Mouse (Mus musculus): ENCODE measurements around the gene Ube2r2. TPM values are rescaled to one million over a fixed set of nuclear protein-coding genes. Genes with fewer than 3 reads are reported as not detected.

Gene Ube2r2
- polyA plus RNA-seq, 1 experiment from 2014 or later, result 67.0 TPM

GRCm38 (mm10) chr4:41124180-41124951, 11.2 kb upstream of the Ube2r2 start, which contains the start of gene Nol6:
Nol6 (minus strand) TSS chr4:41124455.
- Histone ChIP-seq H3K9ac (peak within 1 kb of the TSS; percentile 52), H3K4me1 (peaks cover 4% of the 10 kb centered on the region), H3K36me3 (peaks cover 28% of the 10 kb centered on the region), H3K4me3 (replicated peaks) (peak within 1 kb of the TSS; percentile 77), H3K9me3 (no peaks in the 10 kb centered on the region), H3K4me2 (peak within 1 kb of the TSS; percentile 75), H3K27ac (0 out of 2 replicates have a peak within 1 kb of the TSS, but pooled peaks have one; percentile 31), H3K27me3 (replicated peaks) (no peaks in the 10 kb centered on the region)
- 3% methylated on average over 28 of the region's 29 CpGs for WGBS
- peak; percentile 100 for ATAC-seq (ENCODE audit: insufficient read depth, low FRiP score, low read depth)

- WGBS, result 7% methylated on average over 2 of the region's 2 CpGs
- Histone ChIP-seq H3K36me3 (no peaks in the 10 kb centered on the region), H3K4me2 (no peak overlapping the region), H3K4me3 (replicated peaks) (no peak overlapping the region), H3K27me3 (replicated peaks) (no peaks in the 10 kb centered on the region), H3K9ac (no peak overlapping the region), H3K9me3 (no peaks in the 10 kb centered on the region), H3K27ac (no peak overlapping the region), H3K4me1 (no peaks in the 10 kb centered on the region)
- ATAC-seq (ENCODE audit: insufficient read depth, low FRiP score, low read depth), result peak; percentile 87
These were observed 6.1 kb upstream of the Ube2r2 start for GRCm38 (mm10) chr4:41129406-41129805.

GRCm38 (mm10) chr4:41129836-41130235, 5.7 kb upstream of the Ube2r2 start:
- Histone ChIP-seq H3K9me3 (no peaks in the 10 kb centered on the region), H3K27ac (no peak overlapping the region)

GRCm38 (mm10) chr4:41132471-41132870, 3.1 kb upstream of the Ube2r2 start:
- no peak for ATAC-seq (ENCODE audit: insufficient read depth, low FRiP score, low read depth)
- Histone ChIP-seq H3K4me2 (no peak overlapping the region), H3K27ac (no peak overlapping the region), H3K4me3 (replicated peaks) (no peak overlapping the region), H3K27me3 (replicated peaks) (no peaks in the 10 kb centered on the region), H3K36me3 (no peaks in the 10 kb centered on the region), H3K9ac (no peak overlapping the region), H3K4me1 (no peaks in the 10 kb centered on the region), H3K9me3 (no peaks in the 10 kb centered on the region)
- WGBS, result 75% methylated on average over 6 of the region's 6 CpGs

More at GRCm38 (mm10) chr4:41129836-41130235, 5.7 kb upstream of the Ube2r2 start:
- Histone ChIP-seq H3K4me2 (no peak overlapping the region), H3K27me3 (replicated peaks) (no peaks in the 10 kb centered on the region), H3K36me3 (no peaks in the 10 kb centered on the region), H3K4me3 (replicated peaks) (no peak overlapping the region), H3K4me1 (no peaks in the 10 kb centered on the region), H3K9ac (no peak overlapping the region)
- peak; percentile 78; the same call in 1 of the 2 replicates for ATAC-seq (ENCODE audit: insufficient read depth, low FRiP score, low read depth)
- 84% methylated on average over 3 of the region's 3 CpGs for WGBS

- ATAC-seq (ENCODE audit: insufficient read depth, low FRiP score, low read depth), result no peak
- no peaks in the 10 kb centered on the region for H3K27me3 ChIP-seq (replicated peaks)
- no peaks in the 10 kb centered on the region for H3K36me3 ChIP-seq
- H3K4me1 ChIP-seq, result no peaks in the 10 kb centered on the region
- H3K9me3 ChIP-seq, result no peaks in the 10 kb centered on the region
- no peak overlapping the region for H3K4me3 ChIP-seq (replicated peaks)
- peak overlapping the region; percentile 98; the same call in 1 of the 2 replicates for H3K27ac ChIP-seq
- WGBS, result 75% methylated on average over 6 of the region's 6 CpGs
- H3K4me2 ChIP-seq, result no peak overlapping the region
- H3K9ac ChIP-seq, result no peak overlapping the region
These were observed 1.8 kb upstream of the Ube2r2 start for GRCm38 (mm10) chr4:41133529-41134291.

- H3K4me3 ChIP-seq (replicated peaks), result peak overlapping the region; percentile 93
- H3K4me1 ChIP-seq, result no peaks in the 10 kb centered on the region
- H3K9me3 ChIP-seq, result no peaks in the 10 kb centered on the region
- ATAC-seq (ENCODE audit: insufficient read depth, low FRiP score, low read depth), result peak; percentile 94
- H3K27ac ChIP-seq, result peak overlapping the region; percentile 98
- peak overlapping the region; percentile 75 for H3K4me2 ChIP-seq
- peak overlapping the region; percentile 97 for H3K9ac ChIP-seq
- no peaks in the 10 kb centered on the region for H3K27me3 ChIP-seq (replicated peaks)
- 2% methylated on average over 24 of the region's 70 CpGs for WGBS
- no peaks in the 10 kb centered on the region for H3K36me3 ChIP-seq
These were observed 420 bp upstream of the Ube2r2 start for GRCm38 (mm10) chr4:41134935-41135710.

GRCm38 (mm10) chr4:41136454-41136805, 887 bp downstream of the Ube2r2 start:
- Histone ChIP-seq H3K36me3 (no peaks in the 10 kb centered on the region), H3K4me3 (replicated peaks) (peak overlapping the region; percentile 93), H3K27ac (peak overlapping the region; percentile 98), H3K4me1 (no peaks in the 10 kb centered on the region), H3K27me3 (replicated peaks) (no peaks in the 10 kb centered on the region), H3K4me2 (peak overlapping the region; percentile 75), H3K9me3 (no peaks in the 10 kb centered on the region), H3K9ac (peak overlapping the region; percentile 97)
- ATAC-seq (ENCODE audit: insufficient read depth, low FRiP score, low read depth), result peak; percentile 6
- WGBS, result 0% methylated on average over 4 of the region's 4 CpGs

GRCm38 (mm10) chr4:41136811-41137210, 1.3 kb downstream of the Ube2r2 start:
- Histone ChIP-seq H3K9me3 (no peaks in the 10 kb centered on the region), H3K4me1 (no peaks in the 10 kb centered on the region), H3K4me3 (replicated peaks) (peak overlapping the region; percentile 93), H3K27me3 (replicated peaks) (no peaks in the 10 kb centered on the region), H3K9ac (peak overlapping the region; percentile 97; the same call in 1 of the 2 replicates), H3K27ac (peak overlapping the region; percentile 98), H3K36me3 (no peaks in the 10 kb centered on the region), H3K4me2 (peak overlapping the region; percentile 75)
- no peak for ATAC-seq (ENCODE audit: insufficient read depth, low FRiP score, low read depth)
- WGBS, result under 1% methylated on average over 8 of the region's 8 CpGs

- H3K36me3 ChIP-seq, result no peaks in the 10 kb centered on the region
- H3K27me3 ChIP-seq (replicated peaks), result no peaks in the 10 kb centered on the region
These were observed 4.8 kb downstream of the Ube2r2 start for GRCm38 (mm10) chr4:41140174-41140875.

GRCm38 (mm10) chr4:41142601-41143000, 7.1 kb downstream of the Ube2r2 start:
- no peaks in the 10 kb centered on the region for H3K4me1 ChIP-seq
- 85% methylated on average over 2 of the region's 2 CpGs for whole genome bisulfite sequencing
- H3K27ac ChIP-seq, result no peak overlapping the region
- H3K4me3 ChIP-seq (replicated peaks), result no peak overlapping the region
- no peak overlapping the region for H3K4me2 ChIP-seq
- H3K36me3 ChIP-seq, result no peaks in the 10 kb centered on the region
- no peaks in the 10 kb centered on the region for H3K9me3 ChIP-seq
- ATAC-seq (ENCODE audit: insufficient read depth, low FRiP score, low read depth), result no peak
- no peak overlapping the region for H3K9ac ChIP-seq
- H3K27me3 ChIP-seq (replicated peaks), result no peaks in the 10 kb centered on the region

More at GRCm38 (mm10) chr4:41140174-41140875, 4.8 kb downstream of the Ube2r2 start:
- WGBS, result 84% methylated on average over 6 of the region's 6 CpGs
- no peak overlapping the region for H3K27ac ChIP-seq
- no peak overlapping the region for H3K9ac ChIP-seq
- no peak overlapping the region for H3K4me2 ChIP-seq
- no peaks in the 10 kb centered on the region for H3K9me3 ChIP-seq
- ATAC-seq (ENCODE audit: insufficient read depth, low FRiP score, low read depth), result no peak
- H3K4me3 ChIP-seq (replicated peaks), result no peak overlapping the region
- H3K4me1 ChIP-seq, result no peaks in the 10 kb centered on the region

GRCm38 (mm10) chr4:41149891-41150290, 14.3 kb downstream of the Ube2r2 start:
- no peaks in the 10 kb centered on the region for H3K9me3 ChIP-seq
- 77% methylated on average over 3 of the region's 3 CpGs for WGBS
- ATAC-seq (ENCODE audit: insufficient read depth, low FRiP score, low read depth), result no peak
- H3K9ac ChIP-seq, result no peak overlapping the region
- H3K4me2 ChIP-seq, result no peak overlapping the region
- H3K27ac ChIP-seq, result no peak overlapping the region
- no peaks in the 10 kb centered on the region for H3K4me1 ChIP-seq
- no peak overlapping the region for H3K4me3 ChIP-seq (replicated peaks)
- 0 out of 2 replicates have a peak, but pooled peaks cover 2% of the 10 kb centered on the region for H3K36me3 ChIP-seq
- H3K27me3 ChIP-seq (replicated peaks), result no peaks in the 10 kb centered on the region
